Mouse (Mus musculus) midbrain, embryonic 14.5 days (tissue): ENCODE results near the gene Scp2d1. TPM values are rescaled to one million over a fixed set of nuclear protein-coding genes. Genes with fewer than 3 reads are reported as not detected.
"Not testable (repeated sequence)": the region's sequence is repeated elsewhere in the genome, so short reads cannot be mapped to it uniquely, and the experiment has no call there.

Experiments used
- ATAC-seq: fragments of 200-750 bp; cut with Nextera tagmentation; 2 replicates; pipeline ENCODE4 v1.8.0; 2017; ENCODE audit warnings: moderate number of reproducible peaks, moderate library complexity; ENCODE audit not compliant: low FRiP score, low TSS enrichment
- DNase-seq: peaks from one replicate; pipeline ENCODE4 v3.0.0-alpha.2; 2015
- H3K27ac ChIP-seq: fragments of 300-500 bp; sonication (generic); replicated peaks from 2 replicates; pipeline ENCODE4 v1.5.1; 2014; ENCODE audit warnings: mild to moderate bottlenecking, low read depth, low read length, moderate library complexity
- H3K27me3 ChIP-seq: fragments of 300-500 bp; sonication (generic); 2 replicates; pipeline ENCODE4 v1.6.1; 2014; ENCODE audit warnings: low read length, control low read depth, mixed read lengths; ENCODE audit not compliant: control insufficient read depth, insufficient read depth
- H3K36me3 ChIP-seq: fragments of 300-500 bp; sonication (generic); 2 replicates; pipeline ENCODE4 v1.6.1; 2014; ENCODE audit warnings: low read length, control low read depth; ENCODE audit not compliant: control insufficient read depth, insufficient read depth
- H3K4me1 ChIP-seq: fragments of 300-500 bp; sonication (generic); 2 replicates; pipeline ENCODE4 v1.6.1; 2014; ENCODE audit warnings: mild to moderate bottlenecking, antibody characterized with exemption, low read length, control low read depth; ENCODE audit not compliant: control insufficient read depth, insufficient read depth
- H3K4me2 ChIP-seq: fragments of 300-500 bp; sonication (generic); 2 replicates; pipeline ENCODE4 v1.6.1; 2014; ENCODE audit warnings: mild to moderate bottlenecking, low read length, moderate library complexity
- H3K4me3 ChIP-seq: fragments of 300-500 bp; sonication (generic); replicated peaks from 2 replicates; pipeline ENCODE4 v1.5.1; 2014; ENCODE audit warnings: low read depth, low read length
- H3K9ac ChIP-seq: fragments of 300-500 bp; sonication (generic); replicated peaks from 2 replicates; pipeline ENCODE4 v1.6.1; 2014; ENCODE audit warnings: mild to moderate bottlenecking, low read length, moderate library complexity
- H3K9me3 ChIP-seq: fragments of 300-500 bp; sonication (generic); 2 replicates; pipeline ENCODE4 v1.6.1; 2016; ENCODE audit warnings: low read length, control low read depth, mixed read lengths; ENCODE audit not compliant: control insufficient read depth
- WGBS: fragments of 180-500 bp; shearing (Covaris S2); extraction: QIAGEN DNeasy Blood & Tissue Kit; methylation state at CpG from one replicate; pipeline ENCODE4 v1.1.7; 2014; 5-methylcytosine and 5-hydroxymethylcytosine counted together
- polyA plus RNA-seq: library from polyadenylated mRNA; unstranded; fragments of >200 nt; fragmentation: Nextera tagmentation; extraction: Ambion mirVana; gene quantifications from 2 replicates; pipeline ENCODE4 v1.2.1, GENCODE M21; 2014

Gene Scp2d1
- not detected in 2 replicates for polyA plus RNA-seq

- not testable (repeated sequence) for H3K4me3 ChIP-seq, H3K9me3 ChIP-seq, ATAC-seq, H3K27me3 ChIP-seq, H3K4me2 ChIP-seq, H3K36me3 ChIP-seq, H3K4me1 ChIP-seq, H3K27ac ChIP-seq, H3K9ac ChIP-seq, DNase-seq
- 84% methylated on average over 6 of the region's 6 CpGs for WGBS
Observed at GRCm38 (mm10) chr2:144823356-144823755, at the start of gene Scp2d1. Scp2d1 (plus strand) TSS chr2:144823656.

GRCm38 (mm10) chr2:144774636-144775160 is 48.8 kb upstream of the Scp2d1 start:
- H3K36me3 ChIP-seq = no peaks in the 10 kb centered on the region
- H3K9ac ChIP-seq = no peak overlapping the region
- WGBS = 87% methylated on average over 8 of the region's 8 CpGs
- H3K4me2 ChIP-seq = no peak overlapping the region
- H3K4me1 ChIP-seq = no peaks in the 10 kb centered on the region
- no peak overlapping the region for H3K27ac ChIP-seq
- no peak overlapping the region for H3K4me3 ChIP-seq
- H3K27me3 ChIP-seq = no peaks in the 10 kb centered on the region
- ATAC-seq (no peak), DNase-seq (no peak)
- H3K9me3 ChIP-seq = no peaks in the 10 kb centered on the region

GRCm38 (mm10) chr2:144775626-144776025 is 47.8 kb upstream of the Scp2d1 start:
- Histone ChIP-seq H3K9ac (no peak overlapping the region), H3K4me1 (no peaks in the 10 kb centered on the region), H3K9me3 (no peaks in the 10 kb centered on the region), H3K27me3 (no peaks in the 10 kb centered on the region), H3K36me3 (no peaks in the 10 kb centered on the region), H3K4me3 (no peak overlapping the region), H3K27ac (no peak overlapping the region), H3K4me2 (no peak overlapping the region)
- DNase-seq = no peak
- 0 out of 2 replicates have a peak, but pooled peaks have one; percentile 15 for ATAC-seq
- 94% methylated on average over 4 of the region's 4 CpGs for WGBS

GRCm38 (mm10) chr2:144779263-144779662 is 44.2 kb upstream of the Scp2d1 start:
- no peak overlapping the region for H3K9ac ChIP-seq
- no peak for ATAC-seq
- H3K36me3 ChIP-seq = no peaks in the 10 kb centered on the region
- H3K4me1 ChIP-seq = no peaks in the 10 kb centered on the region
- WGBS = 88% methylated on average over 7 of the region's 7 CpGs
- H3K4me3 ChIP-seq = no peak overlapping the region
- H3K9me3 ChIP-seq = no peaks in the 10 kb centered on the region
- H3K27me3 ChIP-seq = no peaks in the 10 kb centered on the region
- no peak overlapping the region for H3K4me2 ChIP-seq
- DNase-seq = no peak
- no peak overlapping the region for H3K27ac ChIP-seq

GRCm38 (mm10) chr2:144780731-144781130 is 42.7 kb upstream of the Scp2d1 start:
- Histone ChIP-seq H3K9ac (no peak overlapping the region), H3K4me1 (no peaks in the 10 kb centered on the region), H3K36me3 (no peaks in the 10 kb centered on the region), H3K27me3 (no peaks in the 10 kb centered on the region), H3K27ac (no peak overlapping the region), H3K4me2 (no peak overlapping the region), H3K4me3 (no peak overlapping the region), H3K9me3 (no peaks in the 10 kb centered on the region)
- 72% methylated on average over 5 of the region's 5 CpGs for WGBS
- DNase-seq = peak; percentile 15
- no peak for ATAC-seq

- H3K4me3 ChIP-seq = no peak overlapping the region
- no peak overlapping the region for H3K9ac ChIP-seq
- no peak overlapping the region for H3K4me2 ChIP-seq
- no peaks in the 10 kb centered on the region for H3K27me3 ChIP-seq
- no peak for ATAC-seq
- H3K36me3 ChIP-seq = no peaks in the 10 kb centered on the region
- no peaks in the 10 kb centered on the region for H3K4me1 ChIP-seq
- H3K27ac ChIP-seq = no peak overlapping the region
- no peaks in the 10 kb centered on the region for H3K9me3 ChIP-seq
- 64% methylated on average over 3 of the region's 3 CpGs for WGBS
- no peak for DNase-seq
Observed at GRCm38 (mm10) chr2:144781871-144782270, 41.6 kb upstream of the Scp2d1 start.

GRCm38 (mm10) chr2:144782481-144782880 is 41.0 kb upstream of the Scp2d1 start:
- Histone ChIP-seq H3K4me1 (no peaks in the 10 kb centered on the region), H3K27me3 (no peaks in the 10 kb centered on the region), H3K27ac (no peak overlapping the region), H3K9me3 (no peaks in the 10 kb centered on the region), H3K4me2 (no peak overlapping the region), H3K9ac (no peak overlapping the region), H3K4me3 (no peak overlapping the region), H3K36me3 (no peaks in the 10 kb centered on the region)
- ATAC-seq (no peak), DNase-seq (no peak)
- 87% methylated on average over 4 of the region's 4 CpGs for WGBS

GRCm38 (mm10) chr2:144783190-144783589 is 40.3 kb upstream of the Scp2d1 start:
- Histone ChIP-seq H3K4me1 (no peaks in the 10 kb centered on the region), H3K9ac (no peak overlapping the region), H3K36me3 (no peaks in the 10 kb centered on the region), H3K4me3 (no peak overlapping the region), H3K9me3 (no peaks in the 10 kb centered on the region), H3K27me3 (no peaks in the 10 kb centered on the region), H3K27ac (no peak overlapping the region), H3K4me2 (no peak overlapping the region)
- DNase-seq (no peak), ATAC-seq (no peak)
- WGBS = 90% methylated on average over 1 of the region's 1 CpGs

GRCm38 (mm10) chr2:144783831-144784230 is 39.6 kb upstream of the Scp2d1 start:
- DNase-seq = no peak
- H3K36me3 ChIP-seq = no peaks in the 10 kb centered on the region
- no peaks in the 10 kb centered on the region for H3K4me1 ChIP-seq
- no peak overlapping the region for H3K4me2 ChIP-seq
- no peak overlapping the region for H3K4me3 ChIP-seq
- WGBS = 96% methylated on average over 6 of the region's 6 CpGs
- H3K9me3 ChIP-seq = no peaks in the 10 kb centered on the region
- H3K27ac ChIP-seq = no peak overlapping the region
- no peak for ATAC-seq
- H3K27me3 ChIP-seq = no peaks in the 10 kb centered on the region
- H3K9ac ChIP-seq = no peak overlapping the region
